Mouse (Mus musculus) neural tube, embryonic 15.5 days (tissue): Measurements from ENCODE around the gene C3ar1. TPM values are rescaled to one million over a fixed set of nuclear protein-coding genes. Genes with fewer than 3 reads are reported as not detected.

Source experiments
- ATAC-seq: fragments of 200-750 bp; cut with Nextera tagmentation; 2 replicates; pipeline ENCODE4 v1.8.0; 2017; ENCODE audit warnings: mild to moderate bottlenecking, moderate TSS enrichment, moderate library complexity; ENCODE audit not compliant: low FRiP score
- H3K27ac ChIP-seq: fragments of 300-500 bp; sonication (generic); replicated peaks from 2 replicates; pipeline ENCODE4 v1.5.1; 2015; ENCODE audit warnings: mild to moderate bottlenecking, inconsistent platforms
- H3K27me3 ChIP-seq: fragments of 300-500 bp; sonication (generic); replicated peaks from 2 replicates; pipeline ENCODE4 v1.6.1; 2015; ENCODE audit warnings: inconsistent platforms
- H3K36me3 ChIP-seq: fragments of 300-500 bp; sonication (generic); 2 replicates; pipeline ENCODE4 v1.6.1; 2015; ENCODE audit warnings: inconsistent platforms
- H3K4me1 ChIP-seq: fragments of 300-500 bp; sonication (generic); 2 replicates; pipeline ENCODE4 v1.6.1; 2015; ENCODE audit warnings: inconsistent platforms
- H3K4me2 ChIP-seq: fragments of 300-500 bp; sonication (generic); 2 replicates; pipeline ENCODE4 v1.6.1; 2015; ENCODE audit warnings: inconsistent platforms, mild to moderate bottlenecking, moderate library complexity
- H3K4me3 ChIP-seq: fragments of 300-500 bp; sonication (generic); replicated peaks from 2 replicates; pipeline ENCODE4 v1.5.1; 2015; ENCODE audit warnings: mild to moderate bottlenecking, inconsistent platforms
- H3K9ac ChIP-seq: fragments of 300-500 bp; sonication (generic); replicated peaks from 2 replicates; pipeline ENCODE4 v1.6.1; 2015; ENCODE audit warnings: mild to moderate bottlenecking, inconsistent platforms
- H3K9me3 ChIP-seq: fragments of 300-500 bp; sonication (generic); replicated peaks from 2 replicates; pipeline ENCODE4 v1.6.1; 2016; ENCODE audit warnings: inconsistent platforms
- WGBS: fragments of 180-500 bp; shearing (Covaris S2); methylation state at CpG from one replicate; pipeline ENCODE4 v1.1.7; 2015; ENCODE audit warnings: mixed read lengths; 5-methylcytosine and 5-hydroxymethylcytosine counted together
- polyA plus RNA-seq: library from polyadenylated mRNA; unstranded; fragments of >200 nt; fragmentation: Nextera tagmentation; extraction: Ambion mirVana; gene quantifications from 2 replicates; pipeline ENCODE4 v1.2.1, GENCODE M21; 2015

C3ar1 gene
- 2.1 and 2.2 TPM in 2 replicates for polyA plus RNA-seq

- no peaks in the 10 kb centered on the region for H3K36me3 ChIP-seq
- H3K27ac ChIP-seq: no peak within 1 kb of the TSS
- no peak within 1 kb of the TSS for H3K9ac ChIP-seq
- no peaks in the 10 kb centered on the region for H3K27me3 ChIP-seq
- no peak within 1 kb of the TSS for H3K4me2 ChIP-seq
- H3K4me3 ChIP-seq: no peak within 1 kb of the TSS
- H3K9me3 ChIP-seq: no peaks in the 10 kb centered on the region
- 89% methylated on average over 7 of the region's 7 CpGs for WGBS
- H3K4me1 ChIP-seq: no peaks in the 10 kb centered on the region
- no peak for ATAC-seq
Measured at GRCm38 (mm10) chr6:122855955-122856354, at the start of gene C3ar1. TSS of gene C3ar1 (minus strand) at chr6:122856161.

- Histone ChIP-seq H3K9ac (no peak overlapping the region), H3K9me3 (no peaks in the 10 kb centered on the region), H3K4me3 (no peak overlapping the region), H3K4me1 (no peaks in the 10 kb centered on the region), H3K27ac (no peak overlapping the region), H3K4me2 (no peak overlapping the region), H3K27me3 (no peaks in the 10 kb centered on the region), H3K36me3 (peaks cover 37% of the 10 kb centered on the region)
- ATAC-seq: peak; percentile 65; the same call in 1 of the 2 replicates
- WGBS: 9% methylated on average over 2 of the region's 2 CpGs
Measured at GRCm38 (mm10) chr6:122892442-122893049, 36.6 kb upstream of the C3ar1 start.

GRCm38 (mm10) chr6:122889599-122889998 lies 33.6 kb upstream of the C3ar1 start:
- Histone ChIP-seq H3K4me3 (no peak overlapping the region), H3K36me3 (peaks cover 54% of the 10 kb centered on the region)
- no peak for ATAC-seq

GRCm38 (mm10) chr6:122883603-122884002 lies 27.6 kb upstream of the C3ar1 start:
- Histone ChIP-seq H3K4me1 (peaks cover 3% of the 10 kb centered on the region; the same call in 1 of the 2 replicates), H3K4me2 (no peak overlapping the region), H3K9me3 (no peaks in the 10 kb centered on the region), H3K36me3 (peaks cover 83% of the 10 kb centered on the region), H3K4me3 (no peak overlapping the region), H3K27me3 (no peaks in the 10 kb centered on the region), H3K9ac (no peak overlapping the region), H3K27ac (no peak overlapping the region)
- no peak for ATAC-seq
- WGBS: 94% methylated on average over 9 of the region's 9 CpGs

More at GRCm38 (mm10) chr6:122889599-122889998, 33.6 kb upstream of the C3ar1 start:
- no peak overlapping the region for H3K9ac ChIP-seq
- no peaks in the 10 kb centered on the region for H3K27me3 ChIP-seq
- no peak overlapping the region for H3K27ac ChIP-seq
- 93% methylated on average over 2 of the region's 2 CpGs for WGBS
- H3K4me2 ChIP-seq: no peak overlapping the region
- no peaks in the 10 kb centered on the region for H3K4me1 ChIP-seq
- no peaks in the 10 kb centered on the region for H3K9me3 ChIP-seq

GRCm38 (mm10) chr6:122881287-122881686 lies 25.3 kb upstream of the C3ar1 start:
- 95% methylated on average over 12 of the region's 12 CpGs for WGBS
- Histone ChIP-seq H3K27ac (no peak overlapping the region), H3K4me1 (peaks cover 14% of the 10 kb centered on the region), H3K9ac (no peak overlapping the region), H3K4me3 (no peak overlapping the region), H3K36me3 (peaks cover 60% of the 10 kb centered on the region), H3K9me3 (no peaks in the 10 kb centered on the region), H3K4me2 (no peak overlapping the region), H3K27me3 (no peaks in the 10 kb centered on the region)
- ATAC-seq: no peak

- 93% methylated on average over 7 of the region's 7 CpGs for WGBS
- Histone ChIP-seq H3K36me3 (peaks cover 50% of the 10 kb centered on the region), H3K27me3 (no peaks in the 10 kb centered on the region), H3K9me3 (no peaks in the 10 kb centered on the region), H3K4me1 (peaks cover 26% of the 10 kb centered on the region), H3K4me3 (no peak overlapping the region), H3K27ac (no peak overlapping the region), H3K9ac (no peak overlapping the region), H3K4me2 (no peak overlapping the region)
- ATAC-seq: no peak
Measured at GRCm38 (mm10) chr6:122879781-122880505, 24.0 kb upstream of the C3ar1 start.

GRCm38 (mm10) chr6:122879141-122879735 lies 23.3 kb upstream of the C3ar1 start:
- WGBS: 96% methylated on average over 7 of the region's 7 CpGs
- H3K4me3 ChIP-seq: no peak overlapping the region
- H3K27me3 ChIP-seq: no peaks in the 10 kb centered on the region
- H3K27ac ChIP-seq: no peak overlapping the region
- no peak overlapping the region for H3K9ac ChIP-seq
- peaks cover 26% of the 10 kb centered on the region for H3K4me1 ChIP-seq
- peaks cover 44% of the 10 kb centered on the region for H3K36me3 ChIP-seq
- H3K4me2 ChIP-seq: no peak overlapping the region
- no peak for ATAC-seq
- H3K9me3 ChIP-seq: no peaks in the 10 kb centered on the region

GRCm38 (mm10) chr6:122874720-122875389 lies 18.9 kb upstream of the C3ar1 start:
- Histone ChIP-seq H3K4me3 (peak overlapping the region; percentile 90), H3K9me3 (no peaks in the 10 kb centered on the region), H3K27me3 (no peaks in the 10 kb centered on the region; the same call in 1 of the 2 replicates), H3K36me3 (peaks cover 3% of the 10 kb centered on the region), H3K4me1 (peaks cover 26% of the 10 kb centered on the region), H3K27ac (peak overlapping the region; percentile 94), H3K4me2 (peak overlapping the region; percentile 61), H3K9ac (peak overlapping the region; percentile 87)
- WGBS: 0% methylated on average over 31 of the region's 31 CpGs
- ATAC-seq: peak; percentile 86

GRCm38 (mm10) chr6:122873871-122874719 lies 18.1 kb upstream of the C3ar1 start, which contains the start of gene Necap1:
TSS of gene Necap1 (plus strand) at chr6:122874474.
- Histone ChIP-seq H3K27me3 (no peaks in the 10 kb centered on the region; the same call in 1 of the 2 replicates), H3K9me3 (no peaks in the 10 kb centered on the region), H3K4me1 (peaks cover 26% of the 10 kb centered on the region), H3K4me3 (peak within 1 kb of the TSS; percentile 90), H3K9ac (peak within 1 kb of the TSS; percentile 87), H3K27ac (peak within 1 kb of the TSS; percentile 94), H3K36me3 (no peaks in the 10 kb centered on the region), H3K4me2 (peak within 1 kb of the TSS; percentile 61)
- WGBS: 8% methylated on average over 43 of the region's 43 CpGs
- peak; percentile 97 for ATAC-seq

- Histone ChIP-seq H3K27ac (no peak overlapping the region), H3K4me3 (no peak overlapping the region), H3K9me3 (no peaks in the 10 kb centered on the region), H3K4me2 (no peak overlapping the region), H3K4me1 (peaks cover 16% of the 10 kb centered on the region), H3K36me3 (no peaks in the 10 kb centered on the region), H3K9ac (no peak overlapping the region), H3K27me3 (no peaks in the 10 kb centered on the region; the same call in 1 of the 2 replicates)
- WGBS: 98% methylated on average over 5 of the region's 5 CpGs
- ATAC-seq: no peak
Measured at GRCm38 (mm10) chr6:122872800-122873199, 16.8 kb upstream of the C3ar1 start.

GRCm38 (mm10) chr6:122869846-122870245 lies 13.9 kb upstream of the C3ar1 start:
- no peaks in the 10 kb centered on the region for H3K36me3 ChIP-seq
- H3K27me3 ChIP-seq: no peaks in the 10 kb centered on the region; the same call in 1 of the 2 replicates
- ATAC-seq: no peak
- H3K4me1 ChIP-seq: no peaks in the 10 kb centered on the region
- no peak overlapping the region for H3K9ac ChIP-seq
- WGBS: 88% methylated on average over 11 of the region's 11 CpGs
- H3K27ac ChIP-seq: no peak overlapping the region
- H3K4me2 ChIP-seq: no peak overlapping the region
- H3K9me3 ChIP-seq: no peaks in the 10 kb centered on the region
- H3K4me3 ChIP-seq: no peak overlapping the region
